Mouse (Mus musculus): Measurements from ENCODE around the gene Slc2a8. TPM values are rescaled to one million over a fixed set of nuclear protein-coding genes. Genes with fewer than 3 reads are reported as not detected.

Slc2a8 gene
- polyA plus RNA-seq, 1 experiment = 51.1 TPM

DNA sequence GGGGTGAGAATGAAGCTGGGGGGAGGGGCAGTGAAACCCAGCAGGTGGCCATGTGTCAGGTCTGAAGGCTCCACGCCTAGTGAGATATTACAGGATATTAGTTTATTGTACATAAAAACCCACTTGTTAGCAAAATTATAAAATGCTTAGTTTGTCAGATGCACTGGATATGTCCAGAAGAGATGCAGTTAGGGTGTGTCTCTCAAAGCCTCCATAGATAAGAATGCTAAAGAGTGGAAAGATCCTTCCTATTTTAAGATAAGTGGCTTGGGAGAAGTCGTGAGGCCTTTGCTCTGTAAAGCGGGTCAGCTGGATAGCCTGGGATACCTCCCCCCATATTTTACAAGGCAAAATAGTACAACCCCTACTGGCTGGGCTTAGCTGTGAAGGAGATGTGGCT is 3.2 kb downstream of the Slc2a8 start:
- no peak for DNase-seq
- Histone ChIP-seq H3K27me3 (replicated peaks; ENCODE audit: control insufficient read depth, insufficient read depth, low read length) (no peaks in the 10 kb centered on the region), H3K4me1 (ENCODE audit: control insufficient read depth, insufficient read depth, low read length) (peaks cover 12% of the 10 kb centered on the region), H3K4me3 (ENCODE audit: insufficient read depth, low read depth, low read length) (no peak overlapping the region), H3K36me3 (ENCODE audit: control insufficient read depth, insufficient read depth, low read length) (no peaks in the 10 kb centered on the region), H3K27ac (ENCODE audit: insufficient read depth, low read depth, low read length) (no peak overlapping the region)
- WGBS = 86% methylated on average over 3 of the region's 3 CpGs
- TF ChIP-seq CTCF (conservative IDR thresholded peaks at IDR 0.05; ENCODE audit: insufficient read depth, insufficient read length, low read depth, low read length) (no peak), POLR2A (IDR thresholded peaks at IDR 0.05; ENCODE audit: low read depth, low read length) (no peak)

DNA sequence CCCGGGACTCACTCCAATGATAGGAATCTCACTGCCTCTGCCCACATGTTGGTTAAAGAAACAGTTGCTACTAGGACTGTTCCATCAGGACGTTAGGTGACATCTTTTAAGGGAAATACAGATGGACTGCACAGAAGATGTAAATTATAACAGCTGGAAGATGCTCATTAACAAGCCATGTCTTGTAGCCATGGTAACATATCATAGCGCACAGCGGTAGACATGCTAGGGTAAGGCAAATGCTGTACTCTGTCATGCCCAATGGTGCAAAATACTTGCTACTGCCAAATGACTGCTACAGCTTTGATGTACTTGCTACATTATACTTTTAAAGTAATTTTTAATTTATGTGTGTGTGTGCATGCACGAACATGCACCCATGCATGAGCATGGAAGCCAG is 4.8 kb downstream of the Slc2a8 start:
- DNase-seq = no peak
- no peak overlapping the region for H3K4me3 ChIP-seq (ENCODE audit: insufficient read depth, low read depth, low read length)
- 81% methylated on average over 5 of the region's 5 CpGs for WGBS
- no peaks in the 10 kb centered on the region for H3K36me3 ChIP-seq (ENCODE audit: control insufficient read depth, insufficient read depth, low read length)
- H3K4me1 ChIP-seq (ENCODE audit: control insufficient read depth, insufficient read depth, low read length) = peaks cover 6% of the 10 kb centered on the region; the same call in 1 of the 2 replicates
- H3K27ac ChIP-seq (ENCODE audit: insufficient read depth, low read depth, low read length) = no peak overlapping the region
- TF ChIP-seq POLR2A (IDR thresholded peaks at IDR 0.05; ENCODE audit: low read depth, low read length) = no peak
- no peaks in the 10 kb centered on the region for H3K27me3 ChIP-seq (replicated peaks; ENCODE audit: control insufficient read depth, insufficient read depth, low read length)

DNA sequence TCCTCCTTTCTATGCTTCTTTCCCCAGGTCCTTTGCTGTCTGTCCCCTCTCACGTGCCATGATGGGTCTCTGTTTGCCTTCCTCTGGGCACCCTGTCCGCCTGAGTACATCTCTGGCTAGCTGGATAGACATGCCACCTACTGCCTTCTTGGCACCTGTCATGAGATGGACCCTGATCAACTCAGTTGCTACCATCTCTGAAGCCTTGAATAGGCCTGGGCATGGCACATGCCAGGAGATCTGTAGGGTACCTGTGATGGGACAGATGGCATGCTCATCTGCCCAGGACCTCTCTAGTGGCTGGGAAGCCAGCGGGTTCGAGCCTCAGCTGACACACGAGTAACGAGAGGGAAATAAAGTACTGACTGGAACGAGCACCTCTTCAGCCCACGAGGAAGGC is 7.7 kb downstream of the Slc2a8 start:
- DNase-seq = no peak

DNA sequence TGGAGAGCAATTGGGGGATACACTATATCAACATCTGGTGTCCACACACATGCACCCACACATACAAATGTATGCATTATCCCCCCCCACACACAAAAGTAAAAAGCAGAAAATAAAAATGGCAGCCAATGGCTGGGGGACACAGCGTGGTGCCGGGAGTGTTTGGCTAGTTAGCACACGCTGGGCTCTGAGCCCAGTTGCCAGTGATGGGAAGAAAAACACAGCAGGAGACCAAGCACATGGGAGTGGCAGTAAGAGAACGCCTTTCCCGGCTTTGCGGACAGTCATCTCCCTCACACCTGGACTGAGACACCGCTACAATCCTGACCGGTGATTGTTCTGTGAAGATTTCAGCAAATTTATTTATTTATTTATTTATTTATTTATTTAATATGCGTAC is 10.6 kb downstream of the Slc2a8 start:
- Histone ChIP-seq H3K27ac (ENCODE audit: insufficient read depth, low read depth, low read length) (no peak overlapping the region), H3K4me3 (ENCODE audit: insufficient read depth, low read depth, low read length) (no peak overlapping the region), H3K27me3 (replicated peaks; ENCODE audit: control insufficient read depth, insufficient read depth, low read length) (no peaks in the 10 kb centered on the region), H3K4me1 (ENCODE audit: control insufficient read depth, insufficient read depth, low read length) (peaks cover 5% of the 10 kb centered on the region; the same call in 1 of the 2 replicates), H3K36me3 (ENCODE audit: control insufficient read depth, insufficient read depth, low read length) (no peaks in the 10 kb centered on the region)
- no peak for TF ChIP-seq POLR2A (IDR thresholded peaks at IDR 0.05; ENCODE audit: low read depth, low read length)
- TF ChIP-seq CTCF (conservative IDR thresholded peaks at IDR 0.05; ENCODE audit: insufficient read depth, insufficient read length, low read depth, low read length) = no peak
- no peak for DNase-seq
- WGBS = 67% methylated on average over 9 of the region's 9 CpGs

More for the DNA sequence above, 7.7 kb downstream of the Slc2a8 start:
- Histone ChIP-seq H3K27ac (ENCODE audit: insufficient read depth, low read depth, low read length) (no peak overlapping the region), H3K27me3 (replicated peaks; ENCODE audit: control insufficient read depth, insufficient read depth, low read length) (no peaks in the 10 kb centered on the region), H3K4me1 (ENCODE audit: control insufficient read depth, insufficient read depth, low read length) (no peaks in the 10 kb centered on the region), H3K4me3 (ENCODE audit: insufficient read depth, low read depth, low read length) (no peak overlapping the region), H3K36me3 (ENCODE audit: control insufficient read depth, insufficient read depth, low read length) (no peaks in the 10 kb centered on the region)
- no peak for TF ChIP-seq CTCF (conservative IDR thresholded peaks at IDR 0.05; ENCODE audit: insufficient read depth, insufficient read length, low read depth, low read length)
- TF ChIP-seq POLR2A (IDR thresholded peaks at IDR 0.05; ENCODE audit: low read depth, low read length) = no peak
- WGBS = 91% methylated on average over 8 of the region's 8 CpGs

DNA sequence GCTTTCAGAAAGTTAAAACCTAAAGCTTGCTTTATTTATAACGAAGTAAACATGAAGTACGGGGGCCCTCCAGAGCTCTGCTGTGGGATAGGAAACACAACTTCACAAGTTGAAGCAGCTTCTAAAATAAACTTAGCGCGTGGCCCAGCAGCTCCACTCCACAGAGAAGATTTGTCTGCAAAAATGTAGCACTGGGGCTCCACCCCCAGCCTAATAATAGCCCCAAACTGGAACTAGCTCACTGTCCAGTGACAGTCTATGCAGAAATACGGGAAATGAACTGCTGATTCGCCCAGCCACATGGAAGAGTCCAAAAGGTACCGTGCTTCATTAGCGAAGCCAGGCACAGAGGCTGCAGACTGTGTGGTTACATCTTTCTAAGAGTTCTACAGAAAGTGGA is 12.6 kb downstream of the Slc2a8 start:
- Histone ChIP-seq H3K4me3 (ENCODE audit: insufficient read depth, low read depth, low read length) (no peak overlapping the region), H3K4me1 (ENCODE audit: control insufficient read depth, insufficient read depth, low read length) (peaks cover 5% of the 10 kb centered on the region; the same call in 1 of the 2 replicates), H3K27ac (ENCODE audit: insufficient read depth, low read depth, low read length) (no peak overlapping the region), H3K36me3 (ENCODE audit: control insufficient read depth, insufficient read depth, low read length) (no peaks in the 10 kb centered on the region), H3K27me3 (replicated peaks; ENCODE audit: control insufficient read depth, insufficient read depth, low read length) (no peaks in the 10 kb centered on the region)
- DNase-seq = no peak
- WGBS = 77% methylated on average over 8 of the region's 8 CpGs
- TF ChIP-seq CTCF (conservative IDR thresholded peaks at IDR 0.05; ENCODE audit: insufficient read depth, insufficient read length, low read depth, low read length) = no peak
- TF ChIP-seq POLR2A (IDR thresholded peaks at IDR 0.05; ENCODE audit: low read depth, low read length) = no peak

DNA sequence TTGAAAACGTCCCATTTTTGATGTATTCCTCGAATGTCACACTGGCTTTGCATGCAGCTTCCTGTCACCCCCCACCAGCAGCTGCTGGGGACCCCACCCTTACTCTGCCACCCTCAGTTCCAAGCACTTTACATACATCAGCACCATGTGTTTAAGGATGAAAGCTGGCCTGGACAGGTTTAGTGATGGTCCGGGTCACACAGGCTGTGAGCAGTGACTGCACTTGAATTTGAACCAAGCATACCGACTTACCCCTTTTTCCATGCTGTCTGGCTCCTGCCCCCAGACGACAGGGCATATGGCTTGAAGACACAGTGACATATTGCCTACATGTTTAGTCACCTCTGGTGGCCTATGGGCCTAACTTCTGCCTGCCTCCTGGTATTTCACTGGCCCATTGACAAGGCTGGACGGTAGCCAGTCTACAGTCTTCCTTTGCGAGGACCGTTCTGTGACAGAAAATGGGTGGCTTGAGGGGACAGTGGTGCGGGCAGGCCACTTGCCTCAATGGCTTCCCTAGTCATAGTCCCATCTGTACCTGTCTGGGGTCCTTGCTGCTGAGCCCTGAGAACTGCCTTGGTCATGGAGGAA is 13.8 kb downstream of the Slc2a8 start:
- no peak overlapping the region for H3K4me3 ChIP-seq (ENCODE audit: insufficient read depth, low read depth, low read length)
- 79% methylated on average over 9 of the region's 9 CpGs for WGBS
- H3K27ac ChIP-seq (ENCODE audit: insufficient read depth, low read depth, low read length) = no peak overlapping the region
- no peaks in the 10 kb centered on the region for H3K27me3 ChIP-seq (replicated peaks; ENCODE audit: control insufficient read depth, insufficient read depth, low read length)
- no peaks in the 10 kb centered on the region for H3K36me3 ChIP-seq (ENCODE audit: control insufficient read depth, insufficient read depth, low read length)
- TF ChIP-seq CTCF (conservative IDR thresholded peaks at IDR 0.05; ENCODE audit: insufficient read depth, insufficient read length, low read depth, low read length) (no peak), POLR2A (IDR thresholded peaks at IDR 0.05; ENCODE audit: low read depth, low read length) (no peak)
- H3K4me1 ChIP-seq (ENCODE audit: control insufficient read depth, insufficient read depth, low read length) = peaks cover 5% of the 10 kb centered on the region; the same call in 1 of the 2 replicates
- no peak for DNase-seq

DNA sequence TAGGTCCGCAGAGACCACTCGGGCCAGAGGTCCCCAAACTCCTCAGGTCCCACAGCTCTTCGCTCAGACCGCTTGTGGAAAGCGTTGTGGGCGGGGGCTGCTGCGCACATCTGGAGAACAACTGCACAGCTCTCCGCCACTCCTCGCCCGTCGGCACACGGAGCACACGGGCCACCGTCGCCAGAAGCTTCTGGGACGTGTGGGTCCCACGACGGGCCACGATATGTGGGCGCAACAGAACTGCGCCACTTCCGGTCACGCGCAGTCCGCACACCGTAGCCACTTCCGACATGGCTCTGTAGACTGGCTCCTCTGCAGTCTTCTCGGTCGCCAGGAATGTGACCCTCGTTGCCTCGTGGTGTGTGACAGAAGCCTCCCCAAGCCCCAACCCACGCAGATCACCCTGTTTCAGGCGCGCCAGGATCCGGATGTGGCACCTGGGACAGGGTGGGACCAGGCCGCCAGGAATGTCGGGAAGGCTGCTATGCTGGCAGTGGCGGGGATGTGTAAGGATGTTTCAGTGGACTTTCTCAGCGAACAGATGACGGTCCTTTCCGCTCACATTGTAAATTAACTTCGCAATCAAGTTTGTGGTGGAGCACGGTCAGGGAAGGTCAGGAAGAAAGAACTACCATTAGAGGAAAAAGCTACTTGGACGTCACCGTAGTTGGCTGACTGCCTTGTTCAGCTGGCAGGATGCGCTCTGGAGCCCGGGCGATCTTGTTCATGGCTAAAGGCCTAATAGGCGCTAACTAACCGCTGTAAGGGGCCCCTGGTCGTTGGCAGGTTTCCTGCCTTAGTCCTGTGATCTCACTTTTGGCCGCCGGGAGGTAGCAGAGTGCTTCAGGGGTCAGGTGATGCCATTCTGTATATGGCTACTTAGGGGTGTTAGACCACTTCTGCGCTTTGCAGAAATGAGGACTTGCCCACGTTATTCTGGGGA is 14.9 kb downstream of the Slc2a8 start:
- Histone ChIP-seq H3K27me3 (replicated peaks; ENCODE audit: control insufficient read depth, insufficient read depth, low read length) (no peaks in the 10 kb centered on the region), H3K36me3 (ENCODE audit: control insufficient read depth, insufficient read depth, low read length) (no peaks in the 10 kb centered on the region), H3K4me1 (ENCODE audit: control insufficient read depth, insufficient read depth, low read length) (peaks cover 14% of the 10 kb centered on the region; the same call in 1 of the 2 replicates), H3K27ac (ENCODE audit: insufficient read depth, low read depth, low read length) (peak overlapping the region; percentile 97), H3K4me3 (ENCODE audit: insufficient read depth, low read depth, low read length) (peak overlapping the region; percentile 80)
- WGBS = under 1% methylated on average over 55 of the region's 55 CpGs
- DNase-seq = peak; percentile 93
- TF ChIP-seq POLR2A (IDR thresholded peaks at IDR 0.05; ENCODE audit: low read depth, low read length) (peak; percentile 95), CTCF (conservative IDR thresholded peaks at IDR 0.05; ENCODE audit: insufficient read depth, insufficient read length, low read depth, low read length) (peak; percentile 59)

Measured in kidney, adult 2 months (tissue).